Comparison of ENCODE assay signal across 25 mouse cellular contexts in genomic region chr1:170371191-170371792, GRCm38 (mm10).
DNase-seq lines count a peak whose midpoint lies in the region; ATAC-seq lines count a peak whose summit lies in the region.
"Had no signal": no experiment of that assay in that cellular context is flagged by ENCODE, and none has a peak within 500 bp of the region (broad histone marks: within the 10 kb centered on the region; RNA-seq: fewer than 3 reads in every experiment).

No protein-coding gene starts in this region.

- H3K4me2 ChIP-seq in heart, embryonic 15.5 days, result no peak overlapping the region
- H3K4me2 ChIP-seq in midbrain, embryonic 11.5 days, result no peak overlapping the region
- H3K4me2 ChIP-seq in midbrain, embryonic 15.5 days, result no peak overlapping the region
- H3K4me2 ChIP-seq: embryonic facial prominence, embryonic 13.5 days; forebrain, embryonic 15.5 days; limb, embryonic 12.5 days; liver, embryonic 15.5 days; lung, embryonic 14.5 days; midbrain, embryonic 12.5 days had no signal

- no peak for ATAC-seq in heart, embryonic 15.5 days (replicated peaks; ENCODE audit: insufficient number of reproducible peaks, insufficient read depth, low FRiP score, low read depth)
- ATAC-seq in midbrain, embryonic 11.5 days (ENCODE audit: low FRiP score), result no peak
- no peak for ATAC-seq in midbrain, embryonic 15.5 days (replicated peaks)
- ATAC-seq: forebrain, embryonic 15.5 days; hindbrain, embryonic 16.5 days had no signal

- no peaks in the 10 kb centered on the region for H3K27me3 ChIP-seq in heart, embryonic 10.5 days (ENCODE audit: insufficient read depth, poor library complexity, severe bottlenecking)
- no peaks in the 10 kb centered on the region for H3K27me3 ChIP-seq in heart, embryonic 15.5 days
- no peaks in the 10 kb centered on the region; the same call in 1 of the 2 replicates for H3K27me3 ChIP-seq in midbrain, embryonic 11.5 days (ENCODE audit: control insufficient read depth, insufficient read depth, low read length)
- 0 out of 2 replicates have a peak, but pooled peaks cover 3% of the 10 kb centered on the region for H3K27me3 ChIP-seq in midbrain, embryonic 15.5 days (replicated peaks)
- H3K27me3 ChIP-seq: embryonic facial prominence, embryonic 13.5 days; forebrain, embryonic 15.5 days; limb, embryonic 12.5 days; liver, embryonic 15.5 days; midbrain, embryonic 12.5 days had no signal

- H3K4me1 ChIP-seq in heart, embryonic 10.5 days, result peaks cover 19% of the 10 kb centered on the region
- peaks cover 19% of the 10 kb centered on the region for H3K4me1 ChIP-seq in heart, embryonic 15.5 days (replicated peaks)
- H3K4me1 ChIP-seq in midbrain, embryonic 11.5 days (ENCODE audit: control insufficient read depth, insufficient read depth, low read length), result no peaks in the 10 kb centered on the region; the same call in 1 of the 2 replicates
- H3K4me1 ChIP-seq in midbrain, embryonic 15.5 days, result peaks cover 12% of the 10 kb centered on the region
- H3K4me1 ChIP-seq: embryonic facial prominence, embryonic 13.5 days; limb, embryonic 12.5 days; liver, embryonic 15.5 days had no signal

- H3K9me3 ChIP-seq in heart, embryonic 10.5 days, result no peaks in the 10 kb centered on the region
- H3K9me3 ChIP-seq in heart, embryonic 15.5 days (replicated peaks), result no peaks in the 10 kb centered on the region
- H3K9me3 ChIP-seq in midbrain, embryonic 11.5 days (ENCODE audit: control insufficient read depth, low read length), result no peaks in the 10 kb centered on the region
- no peaks in the 10 kb centered on the region for H3K9me3 ChIP-seq in midbrain, embryonic 15.5 days
- H3K9me3 ChIP-seq: embryonic facial prominence, embryonic 13.5 days; forebrain, embryonic 10.5 days; forebrain, embryonic 15.5 days; G1E; limb, embryonic 12.5 days; liver, embryonic 15.5 days; midbrain, embryonic 12.5 days had no signal

- H3K4me3 ChIP-seq in heart, embryonic 10.5 days, result no peak overlapping the region
- H3K4me3 ChIP-seq in heart, embryonic 15.5 days, result no peak overlapping the region
- H3K4me3 ChIP-seq in midbrain, embryonic 11.5 days (ENCODE audit: low read depth, low read length), result no peak overlapping the region
- H3K4me3 ChIP-seq in midbrain, embryonic 15.5 days, result no peak overlapping the region
- H3K4me3 ChIP-seq: embryonic facial prominence, embryonic 13.5 days; forebrain, embryonic 10.5 days; forebrain, embryonic 15.5 days; limb, embryonic 12.5 days; liver, embryonic 15.5 days; midbrain, embryonic 12.5 days had no signal

- H3K36me3 ChIP-seq in heart, embryonic 10.5 days, result no peaks in the 10 kb centered on the region
- no peaks in the 10 kb centered on the region for H3K36me3 ChIP-seq in heart, embryonic 15.5 days
- no peaks in the 10 kb centered on the region for H3K36me3 ChIP-seq in midbrain, embryonic 11.5 days (ENCODE audit: control insufficient read depth, insufficient read depth, low read length)
- no peaks in the 10 kb centered on the region for H3K36me3 ChIP-seq in midbrain, embryonic 15.5 days (replicated peaks)
- H3K36me3 ChIP-seq: embryonic facial prominence, embryonic 13.5 days; forebrain, embryonic 10.5 days; forebrain, embryonic 15.5 days; G1E; limb, embryonic 12.5 days; liver, embryonic 15.5 days; midbrain, embryonic 12.5 days had no signal

- WGBS in heart, embryonic 10.5 days, result 44% methylated on average over 4 of the region's 4 CpGs
- WGBS in heart, embryonic 15.5 days, result 40% methylated on average over 4 of the region's 4 CpGs
- WGBS in midbrain, embryonic 11.5 days, result 86% methylated on average over 4 of the region's 4 CpGs
- WGBS in midbrain, embryonic 15.5 days, result 86% methylated on average over 4 of the region's 4 CpGs

- H3K9ac ChIP-seq in heart, embryonic 15.5 days, result no peak overlapping the region
- H3K9ac ChIP-seq in midbrain, embryonic 11.5 days (ENCODE audit: low read length), result no peak overlapping the region
- H3K9ac ChIP-seq in midbrain, embryonic 15.5 days, result no peak overlapping the region
- H3K9ac ChIP-seq: embryonic facial prominence, embryonic 13.5 days; forebrain, embryonic 15.5 days; limb, embryonic 12.5 days; liver, embryonic 15.5 days; lung, embryonic 14.5 days; midbrain, embryonic 12.5 days had no signal

- H3K27ac ChIP-seq in heart, embryonic 10.5 days, result peak overlapping the region; percentile 77
- peak overlapping the region; percentile 38; the same call in 1 of the 2 replicates for H3K27ac ChIP-seq in heart, embryonic 15.5 days
- H3K27ac ChIP-seq in midbrain, embryonic 11.5 days (ENCODE audit: low read depth, low read length), result no peak overlapping the region
- no peak overlapping the region for H3K27ac ChIP-seq in midbrain, embryonic 15.5 days
- H3K27ac ChIP-seq: embryonic facial prominence, embryonic 13.5 days; forebrain, embryonic 10.5 days; forebrain, embryonic 15.5 days; limb, embryonic 12.5 days; liver, embryonic 15.5 days; midbrain, embryonic 12.5 days had no signal

- no peak for DNase-seq in heart, embryonic 10.5 days (ENCODE audit: low spot score)
- no peak for DNase-seq in heart, adult 18-20 months
- no peak for DNase-seq in heart, adult 8-10 months (ENCODE audit: low spot score)
- peak; percentile 69 for DNase-seq in midbrain, embryonic 11.5 days (ENCODE audit: low spot score, missing footprints)
- no peak for DNase-seq in cerebellum, adult 9-11 months
- DNase-seq: adrenal gland, adult 8-10 months; cerebellum, adult 2 months; cerebellum, postnatal 36 days; gastrocnemius, postnatal 36 days; kidney, adult 18-20 months; kidney, postnatal 36 days; lung, embryonic 14.5 days; lung, postnatal 14 days; thymus, adult 2 months; thymus, postnatal 36 days had no signal

Comparison
In these comparisons a context has a peak if more than half of its experiments do, and no peak if none do; other contexts are left out.
1. H3K27ac ChIP-seq: peak in heart, embryonic 10.5 days (single experiment) and heart, embryonic 15.5 days (single experiment); none in midbrain, embryonic 11.5 days (single experiment) and midbrain, embryonic 15.5 days (single experiment).